Mouse (Mus musculus) ovary, adult 18-20 months (tissue): ENCODE measurements around the gene Rps23.
A peak's percentile ranks its signal among the peaks of the same experiment; 100 is the strongest.
"Not testable (repeated sequence)": the region's sequence is repeated elsewhere in the genome, so short reads cannot be mapped to it uniquely, and the experiment has no call there.

Source experiments
- DNase-seq: peaks from one replicate; pipeline ENCODE4 v3.0.0; 2022; ENCODE audit warnings: low spot score, mixed read lengths

Gene Rps23

GRCm38 (mm10) chr13:90922751-90923612 lies at the start of gene Rps23:
TSS of gene Rps23 (plus strand) at chr13:90922958.
- peak; percentile 75 for DNase-seq

- no peak for DNase-seq
Measured at GRCm38 (mm10) chr13:90881727-90882429, 40.9 kb upstream of the Rps23 start.

GRCm38 (mm10) chr13:90885856-90886532 lies 36.8 kb upstream of the Rps23 start:
- DNase-seq, result no peak

- peak; percentile 17 for DNase-seq
Measured at GRCm38 (mm10) chr13:90886568-90886983, 36.2 kb upstream of the Rps23 start.

- no peak for DNase-seq
Measured at GRCm38 (mm10) chr13:90890111-90890510, 32.6 kb upstream of the Rps23 start.

GRCm38 (mm10) chr13:90894819-90895218 lies 27.9 kb upstream of the Rps23 start:
- no peak for DNase-seq

- DNase-seq, result no peak
Measured at GRCm38 (mm10) chr13:90896098-90896497, 26.7 kb upstream of the Rps23 start.

GRCm38 (mm10) chr13:90896821-90897220 lies 25.9 kb upstream of the Rps23 start:
- no peak for DNase-seq

GRCm38 (mm10) chr13:90905176-90905575 lies 17.6 kb upstream of the Rps23 start, which contains the start of gene Atp6ap1l:
TSS of gene Atp6ap1l (minus strand) at chr13:90905355.
- no peak for DNase-seq

GRCm38 (mm10) chr13:90907376-90907775 lies 15.4 kb upstream of the Rps23 start:
- no peak for DNase-seq

- DNase-seq, result no peak
Measured at GRCm38 (mm10) chr13:90912760-90913674, 9.7 kb upstream of the Rps23 start.

GRCm38 (mm10) chr13:90913675-90914192 lies 9.0 kb upstream of the Rps23 start:
- DNase-seq, result no peak

GRCm38 (mm10) chr13:90914721-90915120 lies 8.0 kb upstream of the Rps23 start:
- no peak for DNase-seq

- not testable (repeated sequence) for DNase-seq
Measured at GRCm38 (mm10) chr13:90923617-90924016, 859 bp downstream of the Rps23 start.

- no peak for DNase-seq
Measured at GRCm38 (mm10) chr13:90924072-90924471, 1.3 kb downstream of the Rps23 start.

GRCm38 (mm10) chr13:90925191-90925590 lies 2.4 kb downstream of the Rps23 start:
- no peak for DNase-seq

- no peak for DNase-seq
Measured at GRCm38 (mm10) chr13:90926125-90926765, 3.5 kb downstream of the Rps23 start.

GRCm38 (mm10) chr13:90926938-90927633 lies 4.3 kb downstream of the Rps23 start:
- no peak for DNase-seq

- DNase-seq, result not testable (repeated sequence)
Measured at GRCm38 (mm10) chr13:90928266-90928665, 5.5 kb downstream of the Rps23 start.

GRCm38 (mm10) chr13:90929847-90930246 lies 7.1 kb downstream of the Rps23 start:
- no peak for DNase-seq
